Mouse (Mus musculus) hindbrain, embryonic 11.5 days (tissue): ENCODE measurements around the gene Arpc2. TPM values are rescaled to one million over a fixed set of nuclear protein-coding genes. Genes with fewer than 3 reads are reported as not detected.
A peak's percentile ranks its signal among the peaks of the same experiment; 100 is the strongest.

Source experiments
- ATAC-seq: fragments of 200-750 bp; cut with Nextera tagmentation; 2 replicates; pipeline ENCODE4 v1.8.0; 2017; ENCODE audit warnings: mild to moderate bottlenecking, moderate TSS enrichment, moderate library complexity; ENCODE audit not compliant: low FRiP score
- DNase-seq: peaks from one replicate; pipeline ENCODE4 v3.0.0-alpha.2; 2015; ENCODE audit warnings: low spot score
- H3K27ac ChIP-seq: fragments of 300-500 bp; sonication (generic); 2 replicates; pipeline ENCODE4 v1.5.1; 2014; ENCODE audit warnings: mild to moderate bottlenecking, low read depth, low read length
- H3K27me3 ChIP-seq: fragments of 300-500 bp; sonication (generic); 2 replicates; pipeline ENCODE4 v1.6.1; 2014; ENCODE audit warnings: mild to moderate bottlenecking, low read length, moderate library complexity, mixed read lengths; ENCODE audit not compliant: control insufficient read depth, insufficient read depth
- H3K36me3 ChIP-seq: fragments of 300-500 bp; sonication (generic); 2 replicates; pipeline ENCODE4 v1.6.1; 2014; ENCODE audit warnings: mild to moderate bottlenecking, low read length, moderate library complexity, mixed read lengths; ENCODE audit not compliant: control insufficient read depth, insufficient read depth
- H3K4me1 ChIP-seq: fragments of 300-500 bp; sonication (generic); replicated peaks from 2 replicates; pipeline ENCODE4 v1.6.1; 2014; ENCODE audit warnings: low read length, mixed read lengths; ENCODE audit not compliant: control insufficient read depth, insufficient read depth
- H3K4me2 ChIP-seq: fragments of 300-500 bp; sonication (generic); replicated peaks from 2 replicates; pipeline ENCODE4 v1.6.1; 2014; ENCODE audit warnings: mild to moderate bottlenecking, low read depth, low read length
- H3K4me3 ChIP-seq: fragments of 300-500 bp; sonication (generic); 2 replicates; pipeline ENCODE4 v1.5.1; 2014; ENCODE audit warnings: low read depth, low read length
- H3K9ac ChIP-seq: fragments of 300-500 bp; sonication (generic); 2 replicates; pipeline ENCODE4 v1.6.1; 2014; ENCODE audit warnings: low read depth, low read length
- H3K9me3 ChIP-seq: fragments of 300-500 bp; sonication (generic); 2 replicates; pipeline ENCODE4 v1.6.1; 2016; ENCODE audit warnings: low read length; ENCODE audit not compliant: control insufficient read depth
- WGBS: fragments of 180-500 bp; shearing (Covaris S2); extraction: QIAGEN DNeasy Blood & Tissue Kit; methylation state at CpG from one replicate; pipeline ENCODE4 v1.1.7; 2014; 5-methylcytosine and 5-hydroxymethylcytosine counted together
- polyA plus RNA-seq: library from polyadenylated mRNA; unstranded; fragments of >200 nt; fragmentation: Nextera tagmentation; extraction: Ambion mirVana; gene quantifications from 2 replicates; pipeline ENCODE4 v1.2.1, GENCODE M21; 2014

Gene Arpc2
- 325 and 330 TPM in 2 replicates for polyA plus RNA-seq

DNA sequence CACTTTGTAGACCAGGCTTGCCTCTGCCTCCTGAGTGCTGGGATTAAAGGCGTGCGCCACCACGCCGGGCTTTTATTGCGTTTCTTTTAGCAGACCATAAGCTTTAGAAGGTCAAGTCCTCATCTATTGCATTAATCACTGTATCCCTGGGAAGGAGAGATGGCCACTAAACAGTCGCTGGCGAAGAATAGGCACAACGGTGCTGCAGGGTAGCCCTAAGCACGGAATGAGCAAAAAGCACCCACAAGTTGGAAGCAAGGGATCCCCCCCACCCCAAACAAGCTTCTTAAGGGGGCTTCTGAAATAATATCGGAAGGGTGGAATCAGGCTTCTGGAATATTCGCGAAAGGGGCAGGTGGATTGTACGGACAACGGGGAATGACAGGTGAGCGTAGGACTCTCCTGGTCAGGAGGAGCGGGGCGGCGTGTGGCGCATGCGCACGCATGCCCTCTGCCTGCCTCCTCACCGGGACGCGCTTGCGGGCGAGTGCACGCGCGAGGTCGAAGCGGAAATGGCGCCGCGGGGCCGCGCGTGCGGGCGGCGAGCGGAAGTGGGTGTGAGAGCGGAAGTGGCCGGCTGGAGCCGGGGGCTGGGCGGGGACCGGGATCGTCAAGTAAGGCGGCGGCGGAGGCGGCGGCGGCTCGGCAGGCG is at the start of gene Arpc2:
Gene Arpc2, plus strand, starts transcription at position 147 of the 652 bp plus-strand sequence.
- H3K9me3 ChIP-seq, result no peaks in the 10 kb centered on the region
- H3K27me3 ChIP-seq, result no peaks in the 10 kb centered on the region
- peak within 1 kb of the TSS; percentile 96 for H3K4me3 ChIP-seq
- H3K27ac ChIP-seq, result peak within 1 kb of the TSS; percentile 83
- DNase-seq (peak; percentile 99), ATAC-seq (peak; percentile 93)
- H3K4me1 ChIP-seq, result no peaks in the 10 kb centered on the region; the same call in 1 of the 2 replicates
- H3K4me2 ChIP-seq, result peak within 1 kb of the TSS; percentile 80
- 2% methylated on average over 51 of the region's 55 CpGs for WGBS
- no peaks in the 10 kb centered on the region for H3K36me3 ChIP-seq
- peak within 1 kb of the TSS; percentile 92 for H3K9ac ChIP-seq

DNA sequence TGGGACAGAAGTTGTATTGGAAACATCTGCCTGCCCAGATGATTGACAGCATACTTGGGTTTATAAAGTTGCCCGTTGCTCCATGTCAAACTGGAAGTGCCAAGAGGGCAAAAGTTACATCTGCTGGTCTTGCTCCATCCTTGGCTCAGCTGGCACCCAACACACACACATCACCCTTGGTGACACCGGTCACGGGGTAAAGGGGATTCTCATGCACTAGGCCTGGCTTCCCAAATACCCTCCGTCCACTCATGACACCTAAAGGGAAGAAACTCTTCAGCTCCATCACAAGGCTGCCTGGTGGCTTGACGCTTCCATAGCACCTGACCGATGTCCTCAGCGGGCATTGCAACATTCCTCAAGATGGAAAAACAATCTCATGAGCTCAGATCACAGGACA is 45.4 kb upstream of the Arpc2 start:
- no peak overlapping the region for H3K4me2 ChIP-seq
- H3K36me3 ChIP-seq, result no peaks in the 10 kb centered on the region
- DNase-seq (no peak), ATAC-seq (no peak)
- H3K27ac ChIP-seq, result no peak overlapping the region
- H3K9me3 ChIP-seq, result no peaks in the 10 kb centered on the region
- no peak overlapping the region for H3K4me3 ChIP-seq
- no peaks in the 10 kb centered on the region for H3K4me1 ChIP-seq
- H3K9ac ChIP-seq, result no peak overlapping the region
- 89% methylated on average over 7 of the region's 7 CpGs for WGBS
- no peaks in the 10 kb centered on the region for H3K27me3 ChIP-seq

DNA sequence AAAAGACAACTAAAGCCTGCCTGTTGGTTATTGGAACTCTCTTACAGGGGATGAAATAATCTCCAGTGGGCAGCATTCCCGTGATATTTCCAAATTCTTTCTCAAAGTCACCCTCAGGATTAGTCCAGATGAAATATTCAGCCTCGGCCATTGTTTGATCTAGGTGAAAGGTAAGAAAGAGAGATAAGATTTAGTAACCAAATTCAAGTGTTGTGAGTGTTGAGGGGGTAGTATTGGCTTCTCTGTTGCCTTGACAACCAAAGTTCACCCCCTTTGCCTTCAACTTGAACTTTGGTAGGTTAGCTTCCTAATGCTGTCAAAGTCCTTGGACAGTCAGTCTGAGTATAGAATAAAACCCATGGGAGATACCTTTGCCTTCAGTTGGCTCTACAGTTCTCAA is 43.2 kb upstream of the Arpc2 start:
- Histone ChIP-seq H3K9ac (no peak overlapping the region), H3K4me1 (no peaks in the 10 kb centered on the region), H3K9me3 (no peaks in the 10 kb centered on the region), H3K4me3 (no peak overlapping the region), H3K36me3 (no peaks in the 10 kb centered on the region), H3K4me2 (no peak overlapping the region), H3K27ac (no peak overlapping the region), H3K27me3 (no peaks in the 10 kb centered on the region)
- WGBS, result 86% methylated on average over 2 of the region's 2 CpGs
- ATAC-seq (no peak), DNase-seq (no peak)

DNA sequence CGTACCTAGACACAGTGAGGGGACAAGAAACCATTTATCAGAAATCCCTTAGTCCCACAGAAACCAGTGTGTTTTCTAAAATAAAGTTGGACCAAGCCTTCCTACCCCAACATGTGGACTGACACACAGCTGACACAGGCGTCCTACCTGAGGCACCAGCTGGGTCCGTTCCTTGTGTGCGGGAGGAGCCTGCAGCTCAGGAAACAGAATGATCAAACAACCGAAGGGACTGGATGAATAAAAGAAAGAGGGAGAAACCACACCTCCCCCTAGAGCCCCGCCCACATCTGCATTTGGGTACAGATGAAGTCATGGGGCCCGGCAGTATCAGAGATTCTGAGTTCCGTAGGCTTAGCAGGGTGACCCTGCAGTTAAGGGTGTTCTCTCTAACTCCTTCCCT is 41.4 kb upstream of the Arpc2 start, which contains the start of gene Cxcr1:
Gene Cxcr1, minus strand, starts transcription at position 187 of the 400 bp plus-strand sequence.
- no peaks in the 10 kb centered on the region for H3K9me3 ChIP-seq
- H3K27me3 ChIP-seq, result no peaks in the 10 kb centered on the region
- ATAC-seq (no peak), DNase-seq (no peak)
- no peaks in the 10 kb centered on the region for H3K4me1 ChIP-seq
- no peak within 1 kb of the TSS for H3K4me3 ChIP-seq
- H3K9ac ChIP-seq, result no peak within 1 kb of the TSS
- 74% methylated on average over 8 of the region's 8 CpGs for WGBS
- H3K4me2 ChIP-seq, result no peak within 1 kb of the TSS
- H3K27ac ChIP-seq, result no peak within 1 kb of the TSS
- H3K36me3 ChIP-seq, result no peaks in the 10 kb centered on the region

DNA sequence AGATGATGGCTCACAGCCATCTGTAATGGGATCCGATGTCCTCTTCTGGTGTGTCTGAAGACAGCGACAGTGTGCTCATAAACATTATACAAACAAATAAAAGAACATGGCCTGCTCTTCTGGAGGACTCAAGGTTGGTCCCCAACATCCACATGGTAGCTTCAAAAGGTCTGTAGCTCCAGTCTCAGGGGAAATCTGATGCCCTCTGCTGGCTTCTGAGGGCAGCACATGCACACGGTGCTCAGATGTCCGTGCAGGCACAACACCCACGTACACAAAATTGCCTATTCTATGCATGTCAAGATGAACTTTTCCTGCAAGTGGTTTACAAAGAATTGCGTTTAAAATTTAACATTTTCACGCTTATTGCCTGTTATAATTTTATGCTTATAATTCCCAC is 39.9 kb upstream of the Arpc2 start:
- no peaks in the 10 kb centered on the region for H3K9me3 ChIP-seq
- no peaks in the 10 kb centered on the region for H3K4me1 ChIP-seq
- H3K27me3 ChIP-seq, result no peaks in the 10 kb centered on the region
- H3K4me2 ChIP-seq, result no peak overlapping the region
- 53% methylated on average over 7 of the region's 7 CpGs for WGBS
- DNase-seq, result peak; percentile 55
- no peak overlapping the region for H3K27ac ChIP-seq
- no peak for ATAC-seq
- no peak overlapping the region for H3K9ac ChIP-seq
- no peak overlapping the region for H3K4me3 ChIP-seq
- H3K36me3 ChIP-seq, result no peaks in the 10 kb centered on the region

DNA sequence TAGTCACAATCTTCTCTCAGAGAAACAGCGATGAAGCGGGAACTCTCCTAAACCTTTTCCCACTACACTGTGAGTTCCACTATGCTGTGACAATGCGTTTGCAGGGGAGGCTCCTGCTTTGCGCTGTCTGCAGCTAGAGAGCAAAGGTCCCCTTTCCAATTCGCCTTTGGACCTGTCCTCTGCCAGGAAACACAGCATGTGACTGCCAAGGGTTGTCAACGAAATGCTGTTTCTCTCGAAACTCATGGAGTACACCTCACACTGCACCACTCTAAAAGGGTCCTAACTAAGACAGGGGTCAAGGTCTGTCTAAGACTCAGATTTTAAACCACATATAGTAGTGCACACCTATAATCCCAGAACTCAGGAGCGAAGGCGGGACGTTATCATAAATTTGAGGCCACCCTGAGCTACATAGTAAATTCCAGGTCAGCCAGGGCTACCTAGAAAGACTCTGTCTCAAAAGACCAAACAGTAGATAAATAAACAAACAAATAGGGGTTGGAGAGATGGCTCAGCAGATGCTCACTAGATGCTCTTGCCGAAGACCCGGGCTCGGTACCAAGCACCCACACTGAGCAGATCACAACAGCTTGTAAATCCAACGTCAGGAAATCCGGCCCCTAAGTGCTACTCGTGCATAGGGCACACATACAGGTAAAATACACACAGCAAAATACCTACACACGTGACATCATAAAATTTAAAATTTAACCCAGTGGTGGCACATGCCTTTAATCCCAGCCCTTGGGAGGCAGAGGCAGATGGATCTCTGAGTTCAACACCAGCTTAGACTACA is 39.1 kb upstream of the Arpc2 start:
- Histone ChIP-seq H3K9me3 (no peaks in the 10 kb centered on the region), H3K27ac (no peak overlapping the region), H3K36me3 (no peaks in the 10 kb centered on the region), H3K4me3 (no peak overlapping the region), H3K27me3 (no peaks in the 10 kb centered on the region), H3K9ac (no peak overlapping the region), H3K4me1 (no peaks in the 10 kb centered on the region), H3K4me2 (no peak overlapping the region)
- DNase-seq (no peak), ATAC-seq (no peak)
- 79% methylated on average over 17 of the region's 17 CpGs for WGBS

DNA sequence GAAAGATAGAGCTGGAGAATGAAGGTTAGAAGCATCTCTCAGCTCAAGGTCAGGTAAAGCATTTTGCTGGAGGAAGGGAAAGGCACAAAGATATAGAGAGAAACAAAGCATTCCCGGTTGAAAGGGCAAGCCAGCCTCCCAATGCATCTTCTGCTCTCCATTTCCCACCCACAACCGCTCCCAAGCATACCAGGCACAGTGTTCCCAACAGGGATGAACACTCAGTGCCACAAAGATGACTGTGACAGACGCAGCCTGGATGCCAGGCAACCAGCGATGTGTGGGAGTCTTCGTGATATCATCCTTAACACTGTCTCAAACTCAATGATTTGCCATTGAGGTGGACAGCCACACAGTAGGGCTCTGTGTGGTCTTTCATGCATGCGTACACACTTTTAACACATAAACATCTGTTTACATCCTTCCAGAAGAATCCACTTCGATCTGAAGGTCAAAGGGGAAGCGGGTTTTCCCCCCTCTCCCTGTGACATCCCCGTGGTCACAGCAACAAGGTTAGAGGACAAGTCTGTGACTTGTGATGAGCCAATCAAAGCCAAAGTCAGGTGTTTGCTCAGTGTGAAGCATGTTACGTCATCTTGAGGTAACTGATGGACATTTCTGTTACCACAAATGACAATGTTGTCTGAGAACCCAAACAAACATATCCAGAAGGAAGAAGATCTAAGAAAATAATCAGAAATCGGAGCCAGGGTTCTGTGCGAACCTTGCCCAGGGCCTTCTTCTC is 38.0 kb upstream of the Arpc2 start:
- DNase-seq (no peak), ATAC-seq (no peak)
- no peaks in the 10 kb centered on the region for H3K27me3 ChIP-seq

DNA sequence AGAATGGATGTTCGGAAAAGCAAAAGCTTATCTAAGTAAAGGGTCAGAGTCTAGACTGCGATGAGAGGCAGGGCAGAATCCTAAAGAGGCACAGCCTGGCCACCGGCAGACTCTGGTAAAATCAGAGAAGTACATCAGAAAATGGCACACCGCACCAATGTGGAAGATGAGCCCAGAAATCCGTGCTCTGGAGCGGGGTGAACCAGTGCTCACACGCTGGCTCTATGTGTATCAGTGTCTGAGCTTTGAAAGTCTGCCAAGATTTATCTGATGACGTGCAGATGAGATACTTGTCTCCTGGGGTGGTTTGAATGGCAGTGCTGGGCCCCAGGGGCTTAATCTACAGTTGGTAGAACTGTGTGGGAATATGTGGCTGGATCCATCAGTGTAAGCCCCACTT is 36.8 kb upstream of the Arpc2 start:
- H3K27me3 ChIP-seq, result no peaks in the 10 kb centered on the region
- H3K4me3 ChIP-seq, result no peak overlapping the region
- no peaks in the 10 kb centered on the region for H3K36me3 ChIP-seq
- H3K9ac ChIP-seq, result no peak overlapping the region
- H3K4me1 ChIP-seq, result no peaks in the 10 kb centered on the region
- H3K4me2 ChIP-seq, result no peak overlapping the region
- 84% methylated on average over 8 of the region's 8 CpGs for WGBS
- H3K27ac ChIP-seq, result no peak overlapping the region
- ATAC-seq (no peak), DNase-seq (no peak)
- no peaks in the 10 kb centered on the region for H3K9me3 ChIP-seq

More for the DNA sequence above, 38.0 kb upstream of the Arpc2 start:
- Histone ChIP-seq H3K9me3 (no peaks in the 10 kb centered on the region), H3K9ac (no peak overlapping the region), H3K4me2 (no peak overlapping the region), H3K27ac (no peak overlapping the region), H3K4me1 (no peaks in the 10 kb centered on the region), H3K4me3 (no peak overlapping the region), H3K36me3 (no peaks in the 10 kb centered on the region)
- 88% methylated on average over 12 of the region's 12 CpGs for WGBS
